Mouse (Mus musculus) C2C12 (cell line): ENCODE measurements around the gene 1810046K07Rik.

Experiments used
- CEBPB ChIP-seq: IDR thresholded peaks from one replicate; pipeline ENCODE4 v1.6.1; 2011; ENCODE audit warnings: low read depth, mild to moderate bottlenecking, control low read depth, moderate library complexity
- CTCF ChIP-seq: IDR thresholded peaks from one replicate; pipeline ENCODE4 v1.5.1; 2011; ENCODE audit not compliant: control insufficient read depth, insufficient read depth, insufficient read length

- TF ChIP-seq CTCF = no peak
- TF ChIP-seq CEBPB = peak; percentile 99
These were observed 42.6 kb downstream of the 1810046K07Rik start for GRCm38 (mm10) chr9:51286079-51286478.
